Mouse (Mus musculus): ENCODE measurements around the gene Bet1l.

DNA sequence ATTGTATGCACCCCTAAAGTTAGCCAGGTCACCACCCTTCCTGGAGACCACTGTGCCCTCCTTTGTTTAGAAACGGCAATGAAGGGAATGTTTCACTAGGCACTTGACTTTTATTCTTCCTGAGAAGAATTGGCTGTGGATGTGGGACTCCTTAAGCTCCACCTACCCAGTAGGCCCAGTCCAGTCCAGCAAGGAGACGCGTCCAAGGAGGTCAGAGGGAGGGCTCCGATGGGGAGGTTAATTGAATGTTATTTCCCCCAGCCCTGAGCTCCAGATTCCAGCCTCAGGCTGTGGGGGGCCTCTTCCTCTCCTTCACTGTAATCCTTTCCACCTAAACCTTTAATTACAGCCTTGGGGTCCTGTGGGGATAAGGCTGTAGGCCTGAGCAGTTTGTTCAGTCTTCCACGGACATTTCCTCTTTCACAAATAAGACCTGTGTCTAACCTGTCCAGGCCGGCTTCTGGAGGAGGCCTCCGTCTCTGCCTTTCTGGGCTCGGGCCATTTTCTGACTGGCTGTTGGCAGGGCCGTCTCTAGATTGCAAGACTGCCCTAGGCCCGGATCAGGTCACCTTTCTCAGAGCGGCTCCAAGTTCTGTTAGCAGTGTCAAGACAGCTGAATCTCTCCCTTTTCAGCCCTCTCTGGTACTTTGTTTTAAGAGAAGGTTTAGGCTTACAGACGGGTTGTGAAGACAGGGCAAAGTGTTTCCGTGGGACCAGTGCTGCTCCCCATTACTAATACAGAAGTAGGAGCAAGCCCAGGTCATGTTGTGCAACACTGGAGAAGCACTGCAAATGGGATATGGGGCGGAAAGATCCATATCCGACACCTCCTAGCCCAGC, 44.9 kb upstream of the Bet1l start:
- TF ChIP-seq CTCF (IDR thresholded peaks at IDR 0.05; ENCODE audit: low read depth), result no peak
- TF ChIP-seq EP300 (IDR thresholded peaks at IDR 0.05; ENCODE audit: low read depth), result no peak

Measured in heart, postnatal 0 days (tissue).